10 mouse cellular contexts compared by ENCODE assay signal in the genomic region with DNA sequence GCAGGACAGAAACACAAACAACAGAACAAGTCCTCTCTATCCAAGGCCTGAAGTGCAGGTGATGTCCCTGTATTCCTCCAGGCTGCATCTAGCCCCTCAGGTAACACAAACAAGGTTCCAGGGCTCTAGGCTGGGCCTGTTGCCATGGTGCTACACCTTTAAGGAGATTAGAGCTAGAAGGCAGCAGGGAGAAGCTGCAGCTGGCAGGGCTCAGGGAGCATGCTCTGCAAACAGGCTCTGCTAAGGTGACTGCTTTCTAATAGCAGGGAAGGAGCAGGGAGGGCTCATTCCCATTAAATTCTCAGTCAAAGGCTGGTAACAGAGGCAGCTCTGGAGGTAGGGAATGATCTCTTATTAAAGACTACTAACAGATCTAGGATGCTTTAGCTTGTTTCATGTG.
DNase-seq lines count a peak whose midpoint lies in the region; ATAC-seq and TF ChIP-seq lines count a peak whose summit lies in the region.
"Had no signal": no experiment of that assay in that cellular context is flagged by ENCODE, and none has a peak within 500 bp of the region (broad histone marks: within the 10 kb centered on the region; RNA-seq: fewer than 3 reads in every experiment).

No protein-coding gene starts in this region.

- peaks cover 32% of the 10 kb centered on the region for H3K4me1 ChIP-seq in embryonic facial prominence, embryonic 10.5 days

- no peak overlapping the region for H3K4me3 ChIP-seq in gastrocnemius, adult 2 months
- no peak overlapping the region for H3K4me3 ChIP-seq in embryonic facial prominence, embryonic 10.5 days

- intact Hi-C loops in gastrocnemius, adult 2 months (cut with DNase I) = no loop called here

- H3K9me3 ChIP-seq in embryonic facial prominence, embryonic 10.5 days = no peaks in the 10 kb centered on the region

- ATAC-seq in monocyte, adult 5-6 weeks (replicated peaks; ENCODE audit: insufficient number of reproducible peaks, low FRiP score, low TSS enrichment, poor library complexity, severe bottlenecking) = no peak

- no peaks in the 10 kb centered on the region for H3K36me3 ChIP-seq in embryonic facial prominence, embryonic 10.5 days (replicated peaks)

- peak; percentile 18 for DNase-seq in gastrocnemius, adult 2 months
- no peak for DNase-seq in gastrocnemius, postnatal 10 days
- peak; percentile 14 for DNase-seq in MN1 (ENCODE audit: low spot score)
- DNase-seq in embryonic facial prominence, embryonic 10.5 days (ENCODE audit: low spot score) = peak; percentile 21
- DNase-seq in hindlimb bud, embryonic 11.5 days (ENCODE audit: extremely low spot score, low read depth, low spot score) = peak; percentile 3
- no peak for DNase-seq in frontal cortex, postnatal 10 days (ENCODE audit: low spot score in 2 of 2)
- DNase-seq in urinary bladder, postnatal 10 days (ENCODE audit: low spot score) = no peak
- DNase-seq: liver; spleen, adult 18-20 months had no signal

- TF ChIP-seq CTCF in gastrocnemius, adult 2 months (IDR thresholded peaks at IDR 0.05) = no peak

- H3K27ac ChIP-seq in gastrocnemius, adult 2 months = no peak overlapping the region; the same call in 1 of the 2 replicates
- H3K27ac ChIP-seq in embryonic facial prominence, embryonic 10.5 days (replicated peaks) = no peak overlapping the region; the same call in 1 of the 2 replicates

- no peaks in the 10 kb centered on the region for H3K27me3 ChIP-seq in embryonic facial prominence, embryonic 10.5 days (replicated peaks; ENCODE audit: low read depth, poor library complexity, severe bottlenecking)

Comparison
In these comparisons a context has a peak if more than half of its experiments do, and no peak if none do; other contexts are left out.
1. DNase-seq: peak in gastrocnemius, adult 2 months (single experiment), MN1 (single experiment), embryonic facial prominence, embryonic 10.5 days (single experiment) and hindlimb bud, embryonic 11.5 days (single experiment); none in gastrocnemius, postnatal 10 days (single experiment), frontal cortex, postnatal 10 days (0 of 2) and urinary bladder, postnatal 10 days (single experiment).